Mouse (Mus musculus) intestine, embryonic 14.5 days (tissue): ENCODE measurements at regions not wholly inside any gene's neighbourhood (a gene's known extent, or its start where the extent isn't known, plus 50 kb on each side); places are given as distances from the start of the nearest gene placed in this dataset.

Experiments used
- ATAC-seq: fragments of 200-750 bp; cut with Nextera tagmentation; replicated peaks from 2 replicates; pipeline ENCODE4 v1.8.0; 2017; ENCODE audit warnings: low read depth, moderate number of reproducible peaks, moderate TSS enrichment, moderate library complexity; ENCODE audit not compliant: low FRiP score, low TSS enrichment
- DNase-seq: peaks from one replicate; pipeline ENCODE4 v3.0.0-alpha.2; 2018; ENCODE audit warnings: low spot score
- H3K27ac ChIP-seq: fragments of 300-500 bp; sonication (generic); 2 replicates; pipeline ENCODE4 v1.5.1; 2014; ENCODE audit warnings: low read depth, mild to moderate bottlenecking, control low read depth
- H3K27me3 ChIP-seq: fragments of 300-500 bp; sonication (generic); replicated peaks from 2 replicates; pipeline ENCODE4 v1.6.1; 2014; ENCODE audit warnings: low read length, control low read depth; ENCODE audit not compliant: control insufficient read depth, insufficient read depth
- H3K36me3 ChIP-seq: fragments of 300-500 bp; sonication (generic); 2 replicates; pipeline ENCODE4 v1.6.1; 2014; ENCODE audit warnings: low read length, control low read depth; ENCODE audit not compliant: control insufficient read depth, insufficient read depth
- H3K4me1 ChIP-seq: fragments of 300-500 bp; sonication (generic); replicated peaks from 2 replicates; pipeline ENCODE4 v1.6.1; 2014; ENCODE audit warnings: low read length, control low read depth, mixed read lengths; ENCODE audit not compliant: control insufficient read depth, insufficient read depth
- H3K4me2 ChIP-seq: fragments of 300-500 bp; sonication (generic); 2 replicates; pipeline ENCODE4 v1.6.1; 2014; ENCODE audit warnings: low read length
- H3K4me3 ChIP-seq: fragments of 300-500 bp; sonication (generic); 2 replicates; pipeline ENCODE4 v1.5.1; 2014; ENCODE audit warnings: low read depth, low read length, control low read depth, mixed read lengths
- H3K9ac ChIP-seq: fragments of 300-500 bp; sonication (generic); 2 replicates; pipeline ENCODE4 v1.6.1; 2014; ENCODE audit warnings: mild to moderate bottlenecking, low read length
- H3K9me3 ChIP-seq: fragments of 300-500 bp; sonication (generic); 2 replicates; pipeline ENCODE4 v1.6.1; 2016; ENCODE audit warnings: low read length, control low read depth; ENCODE audit not compliant: control insufficient read depth
- WGBS: fragments of 180-500 bp; shearing (Covaris S2); extraction: QIAGEN DNeasy Blood & Tissue Kit; methylation state at CpG from one replicate; pipeline ENCODE4 v1.1.7; 2014; 5-methylcytosine and 5-hydroxymethylcytosine counted together

GRCm38 (mm10) chr16:76200268-76200667 is 173.4 kb downstream of the Nrip1 start:
- no peaks in the 10 kb centered on the region for H3K9me3 ChIP-seq
- no peaks in the 10 kb centered on the region for H3K27me3 ChIP-seq
- ATAC-seq (no peak), DNase-seq (peak; percentile 63)
- no peak overlapping the region for H3K4me2 ChIP-seq
- H3K4me3 ChIP-seq = no peak overlapping the region
- WGBS = 82% methylated on average over 3 of the region's 3 CpGs
- H3K36me3 ChIP-seq = no peaks in the 10 kb centered on the region
- no peak overlapping the region for H3K27ac ChIP-seq
- no peaks in the 10 kb centered on the region for H3K4me1 ChIP-seq
- no peak overlapping the region for H3K9ac ChIP-seq

DNA sequence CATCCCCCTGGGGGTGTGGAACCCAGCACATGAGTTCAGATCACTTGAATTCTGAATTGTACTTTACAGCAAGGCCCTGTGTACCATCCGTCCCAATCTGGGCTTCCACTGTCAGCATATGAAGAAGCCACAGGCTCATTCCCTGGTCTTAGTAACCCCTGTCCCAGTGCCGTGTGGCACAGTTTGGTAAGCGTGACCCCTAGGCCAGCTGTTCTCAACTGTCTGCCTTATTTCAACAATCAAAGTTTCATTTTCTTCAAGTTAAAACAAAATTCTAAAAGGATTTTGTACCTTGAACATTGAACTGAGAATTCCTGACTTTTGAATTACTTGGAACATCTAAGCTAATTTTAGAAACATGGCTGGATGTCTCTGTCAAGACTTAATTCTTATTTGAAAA is 174.6 kb downstream of the Nrip1 start:
- ATAC-seq (no peak), DNase-seq (no peak)
- Histone ChIP-seq H3K36me3 (no peaks in the 10 kb centered on the region), H3K27ac (no peak overlapping the region), H3K9ac (no peak overlapping the region), H3K4me2 (no peak overlapping the region), H3K9me3 (no peaks in the 10 kb centered on the region), H3K27me3 (no peaks in the 10 kb centered on the region), H3K4me3 (no peak overlapping the region), H3K4me1 (no peaks in the 10 kb centered on the region)
- WGBS = 80% methylated on average over 3 of the region's 3 CpGs

- WGBS = 54% methylated on average over 2 of the region's 2 CpGs
- no peak for ATAC-seq
Measured at GRCm38 (mm10) chr16:76194291-76194690, 172.2 kb upstream of the Samsn1 start.

DNA sequence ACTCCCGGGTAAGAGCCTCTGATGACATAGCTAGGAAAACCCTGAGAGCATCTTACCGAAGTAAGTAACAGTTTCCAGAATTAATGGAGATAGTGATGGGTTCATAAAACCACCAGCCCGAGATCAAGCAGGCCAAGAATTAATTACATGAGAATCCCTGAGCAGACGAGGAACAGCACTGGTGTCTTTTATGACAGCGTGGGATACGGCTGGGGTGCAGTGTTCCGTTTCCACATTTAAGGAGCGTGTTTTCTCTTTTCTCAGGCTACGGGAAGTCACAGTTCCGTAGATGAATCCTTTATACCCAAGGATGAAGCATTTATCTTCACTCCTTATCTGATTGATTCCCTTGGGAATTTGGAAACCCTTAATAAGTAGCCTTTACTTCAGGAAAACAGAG is 169.1 kb upstream of the Samsn1 start:
- no peak overlapping the region for H3K9ac ChIP-seq

More at GRCm38 (mm10) chr16:76194291-76194690, 172.2 kb upstream of the Samsn1 start:
- H3K27me3 ChIP-seq = no peaks in the 10 kb centered on the region
- no peak overlapping the region for H3K4me3 ChIP-seq
- H3K36me3 ChIP-seq = no peaks in the 10 kb centered on the region
- H3K27ac ChIP-seq = no peak overlapping the region
- no peaks in the 10 kb centered on the region; the same call in 1 of the 2 replicates for H3K9me3 ChIP-seq
- no peak overlapping the region for H3K4me2 ChIP-seq
- DNase-seq = no peak
- no peaks in the 10 kb centered on the region for H3K4me1 ChIP-seq
- H3K9ac ChIP-seq = no peak overlapping the region

DNA sequence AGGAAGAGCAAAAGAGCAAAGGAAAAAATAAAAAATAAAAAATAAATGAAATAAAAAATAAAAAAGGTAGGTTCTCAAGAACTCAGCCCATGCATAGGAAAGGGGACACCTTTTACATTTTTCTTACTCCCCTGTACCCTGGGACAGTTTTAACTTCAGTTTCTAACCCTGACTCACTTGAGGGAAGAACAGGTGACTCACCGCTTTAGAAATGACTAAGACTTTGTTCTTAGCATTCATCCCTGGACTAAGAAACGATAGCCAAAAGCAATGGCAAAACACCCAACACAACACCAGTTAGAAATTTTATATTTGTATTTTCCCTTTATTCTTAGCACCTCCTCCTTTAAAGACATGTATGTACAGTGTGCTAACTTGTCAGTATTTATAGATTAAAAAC is 161.5 kb upstream of the Samsn1 start:
- no peak overlapping the region for H3K9ac ChIP-seq
- no peaks in the 10 kb centered on the region for H3K4me1 ChIP-seq
- no peaks in the 10 kb centered on the region for H3K27me3 ChIP-seq
- ATAC-seq = no peak
- no peak overlapping the region for H3K4me3 ChIP-seq
- no peak overlapping the region for H3K27ac ChIP-seq
- no peak overlapping the region for H3K4me2 ChIP-seq
- H3K36me3 ChIP-seq = no peaks in the 10 kb centered on the region
- no peak for DNase-seq
- no peaks in the 10 kb centered on the region for H3K9me3 ChIP-seq
- WGBS = 86% methylated on average over 2 of the region's 2 CpGs

More for the DNA sequence above, 169.1 kb upstream of the Samsn1 start:
- DNase-seq (no peak), ATAC-seq (no peak)
- Histone ChIP-seq H3K4me3 (no peak overlapping the region), H3K27me3 (no peaks in the 10 kb centered on the region), H3K27ac (no peak overlapping the region), H3K36me3 (no peaks in the 10 kb centered on the region), H3K4me1 (no peaks in the 10 kb centered on the region), H3K9me3 (no peaks in the 10 kb centered on the region; the same call in 1 of the 2 replicates), H3K4me2 (no peak overlapping the region)
- WGBS = 93% methylated on average over 10 of the region's 10 CpGs

DNA sequence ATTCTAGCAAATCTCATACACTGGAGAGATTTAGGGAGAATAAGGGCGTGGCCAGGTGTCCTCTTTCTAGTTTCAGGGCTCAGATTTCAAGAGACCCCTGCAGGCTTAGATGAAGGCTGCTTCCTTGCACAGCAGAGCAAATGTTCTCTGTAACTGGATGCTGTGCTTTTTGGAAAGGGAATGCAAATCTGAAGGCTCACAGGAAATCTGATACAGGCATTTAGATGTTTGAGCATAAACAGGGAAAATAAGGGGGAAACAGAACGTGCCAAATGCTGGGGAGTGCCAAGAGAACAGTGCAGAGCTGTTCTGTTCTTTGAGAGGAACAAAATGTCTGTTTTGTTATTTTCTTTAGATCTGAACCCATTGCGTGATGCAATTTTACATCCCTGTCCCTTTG is 161.0 kb upstream of the Samsn1 start:
- no peaks in the 10 kb centered on the region for H3K36me3 ChIP-seq
- 31% methylated on average over 3 of the region's 3 CpGs for WGBS
- ATAC-seq = no peak

DNA sequence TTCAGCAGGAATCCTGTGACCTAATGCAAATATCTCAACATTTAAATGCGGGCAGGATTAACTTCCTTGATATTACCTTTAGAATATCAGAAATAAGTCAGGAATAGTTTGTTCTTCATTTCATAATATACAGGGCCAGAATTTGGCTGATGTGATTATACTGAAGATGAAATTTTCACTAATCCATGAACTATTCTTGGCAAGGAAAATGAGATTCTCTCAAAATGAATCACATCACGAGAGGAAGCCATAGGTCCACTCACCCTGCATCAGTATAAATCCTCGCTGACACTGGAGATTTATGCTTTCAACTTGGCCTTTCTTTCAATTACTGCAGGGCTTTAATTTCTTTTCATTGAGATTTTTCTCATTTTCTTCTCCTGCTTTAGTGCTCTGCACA is 159.5 kb upstream of the Samsn1 start:
- Histone ChIP-seq H3K4me3 (no peak overlapping the region), H3K9ac (no peak overlapping the region), H3K27me3 (no peaks in the 10 kb centered on the region), H3K27ac (no peak overlapping the region), H3K36me3 (no peaks in the 10 kb centered on the region), H3K9me3 (no peaks in the 10 kb centered on the region), H3K4me1 (no peaks in the 10 kb centered on the region), H3K4me2 (no peak overlapping the region)
- 77% methylated on average over 3 of the region's 3 CpGs for WGBS
- ATAC-seq (no peak), DNase-seq (no peak)

More for the DNA sequence above, 161.0 kb upstream of the Samsn1 start:
- no peak overlapping the region for H3K9ac ChIP-seq
- H3K27me3 ChIP-seq = no peaks in the 10 kb centered on the region
- no peaks in the 10 kb centered on the region for H3K9me3 ChIP-seq
- H3K4me2 ChIP-seq = no peak overlapping the region
- H3K4me1 ChIP-seq = no peaks in the 10 kb centered on the region
- no peak overlapping the region for H3K4me3 ChIP-seq
- H3K27ac ChIP-seq = no peak overlapping the region
- no peak for DNase-seq

- H3K27ac ChIP-seq = no peak overlapping the region
- WGBS = 70% methylated on average over 2 of the region's 2 CpGs
- ATAC-seq = no peak
- no peaks in the 10 kb centered on the region for H3K36me3 ChIP-seq
- no peak for DNase-seq
- no peaks in the 10 kb centered on the region for H3K4me1 ChIP-seq
- no peak overlapping the region for H3K4me3 ChIP-seq
- H3K27me3 ChIP-seq = no peaks in the 10 kb centered on the region
- no peak overlapping the region for H3K9ac ChIP-seq
- H3K4me2 ChIP-seq = no peak overlapping the region
- no peaks in the 10 kb centered on the region for H3K9me3 ChIP-seq
Measured at GRCm38 (mm10) chr16:76167651-76168050, 145.6 kb upstream of the Samsn1 start.

DNA sequence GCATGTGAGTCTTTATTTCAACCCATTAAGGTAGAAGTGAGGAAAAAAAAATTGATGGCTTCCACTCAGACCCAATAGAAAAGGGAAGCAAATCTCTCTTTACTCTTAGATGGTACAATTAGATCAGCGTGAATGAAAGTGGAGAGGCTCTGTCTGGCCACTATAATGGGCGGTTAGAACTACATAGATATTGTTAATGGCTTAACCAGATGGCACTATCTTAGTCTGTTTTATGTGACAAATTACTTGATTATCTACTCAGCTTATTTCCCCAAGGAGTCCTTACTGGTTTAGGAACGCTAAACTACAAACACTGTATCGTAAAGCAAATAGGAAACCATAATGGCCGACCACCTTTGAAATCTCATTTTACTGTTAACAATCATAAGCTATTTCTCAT is 138.8 kb upstream of the Samsn1 start:
- H3K4me1 ChIP-seq = no peaks in the 10 kb centered on the region
- no peaks in the 10 kb centered on the region for H3K36me3 ChIP-seq
- H3K9me3 ChIP-seq = no peaks in the 10 kb centered on the region
- no peak overlapping the region for H3K27ac ChIP-seq
- H3K9ac ChIP-seq = no peak overlapping the region
- ATAC-seq (no peak), DNase-seq (no peak)
- 74% methylated on average over 5 of the region's 5 CpGs for whole genome bisulfite sequencing
- no peak overlapping the region for H3K4me3 ChIP-seq
- no peak overlapping the region for H3K4me2 ChIP-seq
- no peaks in the 10 kb centered on the region for H3K27me3 ChIP-seq
